Mouse (Mus musculus) embryonic facial prominence, embryonic 13.5 days (tissue): ENCODE results near the gene Prkcb. TPM values are rescaled to one million over a fixed set of nuclear protein-coding genes. Genes with fewer than 3 reads are reported as not detected.

Experiments
- ATAC-seq: fragments of 200-750 bp; cut with Nextera tagmentation; 2 replicates; pipeline ENCODE4 v1.8.0; 2017; ENCODE audit warnings: low read depth; ENCODE audit not compliant: insufficient number of reproducible peaks, insufficient read depth, low FRiP score, low TSS enrichment
- H3K27ac ChIP-seq: fragments of 300-500 bp; sonication (generic); 2 replicates; pipeline ENCODE4 v1.5.1; 2015; ENCODE audit warnings: moderate library complexity, mild to moderate bottlenecking, inconsistent platforms
- H3K27me3 ChIP-seq: fragments of 300-500 bp; sonication (generic); 2 replicates; pipeline ENCODE4 v1.6.1; 2015; ENCODE audit warnings: mild to moderate bottlenecking, inconsistent platforms
- H3K36me3 ChIP-seq: fragments of 300-500 bp; sonication (generic); 2 replicates; pipeline ENCODE4 v1.6.1; 2015; ENCODE audit warnings: mild to moderate bottlenecking, inconsistent platforms
- H3K4me1 ChIP-seq: fragments of 300-500 bp; sonication (generic); 2 replicates; pipeline ENCODE4 v1.6.1; 2015; ENCODE audit warnings: inconsistent platforms
- H3K4me2 ChIP-seq: fragments of 300-500 bp; sonication (generic); 2 replicates; pipeline ENCODE4 v1.6.1; 2015; ENCODE audit warnings: moderate library complexity, mild to moderate bottlenecking, inconsistent platforms
- H3K4me3 ChIP-seq: fragments of 300-500 bp; sonication (generic); 2 replicates; pipeline ENCODE4 v1.5.1; 2015; ENCODE audit warnings: mild to moderate bottlenecking, inconsistent platforms
- H3K9ac ChIP-seq: fragments of 300-500 bp; sonication (generic); 2 replicates; pipeline ENCODE4 v1.6.1; 2015; ENCODE audit warnings: mild to moderate bottlenecking, inconsistent platforms
- H3K9me3 ChIP-seq: fragments of 300-500 bp; sonication (generic); 2 replicates; pipeline ENCODE4 v1.6.1; 2016; ENCODE audit warnings: inconsistent platforms
- WGBS: fragments of 180-500 bp; shearing (Covaris S2); methylation state at CpG from one replicate; pipeline ENCODE4 v1.1.7; 2015; ENCODE audit warnings: mixed read lengths; 5-methylcytosine and 5-hydroxymethylcytosine counted together
- polyA plus RNA-seq: library from polyadenylated mRNA; unstranded; fragments of >200 nt; fragmentation: Nextera tagmentation; extraction: Ambion mirVana; gene quantifications from 2 replicates; pipeline ENCODE4 v1.2.1, GENCODE M21; 2015

Prkcb gene
- polyA plus RNA-seq, 1 experiment from 2014 or later, result 5.9 TPM

DNA sequence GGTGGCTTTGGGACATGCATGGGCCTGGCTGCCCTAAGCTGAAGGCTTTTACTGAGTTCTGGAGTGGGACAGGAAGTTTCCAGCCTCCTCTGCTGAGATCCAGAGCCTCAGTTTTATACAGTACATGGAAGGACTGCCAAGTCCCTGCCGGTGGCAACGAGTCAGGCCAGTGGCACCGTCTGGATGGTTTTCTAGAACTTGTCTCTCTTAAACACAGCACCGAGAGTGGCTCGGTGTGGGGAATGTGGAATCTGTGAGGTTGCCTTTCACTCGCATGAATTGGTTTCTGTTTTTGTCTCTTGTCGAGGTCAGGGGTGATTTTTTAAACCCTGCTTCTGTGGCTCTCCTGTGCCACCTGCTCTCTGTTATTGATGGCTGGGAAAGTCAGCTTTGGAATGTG is 3.6 kb downstream of the Prkcb start:
- ATAC-seq, result no peak

DNA sequence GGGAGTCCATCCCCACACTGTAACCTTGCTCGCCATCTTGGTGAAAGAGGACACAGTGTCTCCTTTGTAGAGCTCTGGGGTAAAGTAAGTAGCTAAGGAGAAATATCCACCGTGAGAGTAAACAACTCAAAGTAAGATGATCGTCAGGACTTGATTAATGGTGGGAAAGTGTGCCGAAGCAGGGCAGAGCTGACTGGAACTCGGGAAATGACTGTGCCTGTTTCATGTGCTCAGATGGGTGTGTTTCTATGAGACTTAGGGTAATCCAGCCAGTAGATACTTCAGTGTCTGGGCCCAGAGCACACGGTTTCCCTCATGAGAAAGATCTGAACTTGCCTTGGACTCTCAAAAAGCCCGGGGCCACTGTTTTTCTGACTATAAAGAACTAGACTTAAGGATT is 5.6 kb downstream of the Prkcb start:
- no peak for ATAC-seq
- H3K27me3 ChIP-seq, result peaks cover 31% of the 10 kb centered on the region
- H3K4me2 ChIP-seq, result no peak overlapping the region
- H3K4me3 ChIP-seq, result no peak overlapping the region
- no peaks in the 10 kb centered on the region for H3K36me3 ChIP-seq
- peaks cover 10% of the 10 kb centered on the region for H3K4me1 ChIP-seq
- H3K9ac ChIP-seq, result no peak overlapping the region
- WGBS, result 77% methylated on average over 7 of the region's 7 CpGs
- H3K9me3 ChIP-seq, result no peaks in the 10 kb centered on the region
- no peak overlapping the region for H3K27ac ChIP-seq

More for the DNA sequence above, 3.6 kb downstream of the Prkcb start:
- Histone ChIP-seq H3K4me3 (no peak overlapping the region), H3K27me3 (peaks cover 51% of the 10 kb centered on the region), H3K36me3 (no peaks in the 10 kb centered on the region), H3K4me2 (no peak overlapping the region), H3K9me3 (no peaks in the 10 kb centered on the region), H3K9ac (no peak overlapping the region), H3K4me1 (peaks cover 17% of the 10 kb centered on the region), H3K27ac (no peak overlapping the region)
- WGBS, result 61% methylated on average over 7 of the region's 7 CpGs

DNA sequence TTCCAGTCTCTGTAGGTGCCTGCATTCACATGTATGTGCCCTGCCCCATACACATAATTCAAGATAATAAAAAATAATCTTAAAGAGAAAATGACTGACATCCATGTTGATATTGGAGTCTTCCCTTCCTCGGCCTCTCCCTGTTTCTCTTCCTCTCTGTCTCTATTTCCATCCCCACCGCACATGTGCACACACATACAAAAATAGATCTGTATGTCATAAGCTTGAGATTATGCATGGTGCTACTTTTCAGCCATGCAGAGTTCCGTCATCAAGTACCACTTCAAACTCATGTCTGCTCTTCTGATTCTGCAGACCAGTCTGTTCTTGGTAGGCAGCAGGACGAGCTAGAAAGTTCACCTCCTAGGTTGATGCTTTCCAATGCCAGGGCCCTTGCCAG is 6.8 kb downstream of the Prkcb start:
- no peak overlapping the region for H3K27ac ChIP-seq
- H3K27me3 ChIP-seq, result peaks cover 19% of the 10 kb centered on the region
- no peak for ATAC-seq
- H3K4me2 ChIP-seq, result no peak overlapping the region
- WGBS, result 74% methylated on average over 4 of the region's 4 CpGs
- no peaks in the 10 kb centered on the region for H3K36me3 ChIP-seq
- no peaks in the 10 kb centered on the region for H3K4me1 ChIP-seq
- H3K9ac ChIP-seq, result no peak overlapping the region
- H3K9me3 ChIP-seq, result no peaks in the 10 kb centered on the region
- H3K4me3 ChIP-seq, result no peak overlapping the region

DNA sequence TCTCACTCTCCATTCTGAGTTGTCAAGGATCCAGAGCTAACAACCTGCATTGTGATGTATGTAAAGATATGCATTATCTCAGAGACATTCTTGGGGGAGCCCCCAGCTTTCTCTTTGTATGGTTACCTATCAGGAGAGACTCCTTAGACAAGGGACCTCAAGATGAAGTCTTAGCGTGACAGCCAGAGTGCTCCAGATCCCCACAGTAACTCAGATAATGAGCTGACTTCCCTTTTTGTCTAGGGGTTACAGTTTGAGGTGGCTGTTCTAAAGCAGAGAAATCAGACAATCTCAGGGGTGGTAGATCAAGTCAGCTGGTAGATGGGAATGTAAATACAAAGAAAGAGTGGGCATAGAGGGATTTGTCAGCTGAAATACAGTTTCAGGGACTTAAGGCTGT is 7.8 kb downstream of the Prkcb start:
- no peak overlapping the region for H3K4me2 ChIP-seq
- no peaks in the 10 kb centered on the region for H3K36me3 ChIP-seq
- no peak overlapping the region for H3K27ac ChIP-seq
- no peaks in the 10 kb centered on the region for H3K9me3 ChIP-seq
- no peaks in the 10 kb centered on the region for H3K4me1 ChIP-seq
- no peak overlapping the region for H3K4me3 ChIP-seq
- H3K9ac ChIP-seq, result no peak overlapping the region
- no peak for ATAC-seq
- peaks cover 9% of the 10 kb centered on the region for H3K27me3 ChIP-seq
- WGBS, result 86% methylated on average over 1 of the region's 1 CpGs

DNA sequence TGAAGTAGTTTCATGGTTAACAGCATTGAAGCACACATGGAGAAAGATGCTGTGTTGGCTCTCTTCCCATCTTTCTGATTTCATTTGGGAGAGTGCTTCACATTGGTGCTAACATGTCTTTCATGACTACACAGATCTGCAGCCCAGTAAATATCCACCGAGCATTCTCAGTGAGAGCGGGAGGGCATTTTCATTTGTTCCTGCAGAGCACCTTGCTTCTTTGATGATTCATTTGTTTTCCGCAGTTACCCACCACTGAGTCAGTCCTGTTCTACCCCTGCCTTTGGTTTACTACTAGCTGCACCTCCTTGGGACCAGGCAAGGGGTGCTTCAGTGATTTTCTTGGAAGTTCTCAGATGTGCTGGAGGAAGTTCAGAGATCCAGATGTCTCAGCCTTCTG is 8.3 kb downstream of the Prkcb start:
- Histone ChIP-seq H3K27ac (no peak overlapping the region), H3K9me3 (no peaks in the 10 kb centered on the region), H3K27me3 (peaks cover 4% of the 10 kb centered on the region), H3K36me3 (no peaks in the 10 kb centered on the region), H3K4me1 (no peaks in the 10 kb centered on the region), H3K9ac (no peak overlapping the region), H3K4me3 (no peak overlapping the region), H3K4me2 (no peak overlapping the region)
- 78% methylated on average over 3 of the region's 3 CpGs for WGBS
- no peak for ATAC-seq

DNA sequence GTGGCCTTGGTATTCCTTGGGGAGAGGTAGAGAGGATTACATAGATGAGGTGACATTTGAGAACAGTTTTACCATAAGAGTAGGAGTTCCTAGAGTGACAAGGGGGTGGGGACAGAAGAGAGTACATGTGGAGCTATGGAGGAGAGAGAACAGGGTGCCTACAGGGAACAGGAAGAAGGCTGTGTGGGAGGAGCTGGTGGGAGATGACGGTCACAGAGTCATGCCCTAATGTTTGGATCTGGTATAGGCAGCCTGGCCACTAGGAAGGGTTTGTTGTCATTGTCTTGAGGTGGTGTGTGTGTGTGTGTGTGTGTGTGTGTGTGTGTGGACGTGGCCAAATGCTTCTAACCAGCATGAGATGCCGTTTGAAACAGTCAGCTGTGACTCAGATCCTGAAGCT is 9.1 kb downstream of the Prkcb start:
- Histone ChIP-seq H3K4me1 (no peaks in the 10 kb centered on the region), H3K27ac (no peak overlapping the region), H3K27me3 (no peaks in the 10 kb centered on the region), H3K36me3 (no peaks in the 10 kb centered on the region), H3K4me3 (no peak overlapping the region), H3K4me2 (no peak overlapping the region), H3K9me3 (no peaks in the 10 kb centered on the region), H3K9ac (no peak overlapping the region)
- no peak for ATAC-seq
- 65% methylated on average over 3 of the region's 3 CpGs for WGBS

DNA sequence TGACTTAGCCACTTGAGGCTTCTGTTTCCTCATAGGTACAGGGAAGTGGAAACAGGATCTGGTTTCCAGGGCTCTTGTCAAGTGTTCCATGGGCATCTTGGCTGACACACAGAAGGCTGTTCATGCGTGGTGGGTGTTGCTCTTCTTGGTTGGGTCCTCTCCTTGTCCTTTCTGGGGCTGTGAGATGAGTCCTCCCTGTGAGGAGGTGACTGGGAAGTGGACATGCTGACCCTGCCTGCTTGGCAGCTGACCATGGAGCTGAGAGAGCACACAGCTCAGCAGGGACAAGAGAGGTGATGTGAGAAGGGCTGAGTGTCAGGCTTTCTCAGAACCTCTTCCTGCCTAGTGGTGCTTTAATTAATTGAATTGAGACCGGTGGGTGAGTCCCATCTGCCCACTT is 10.2 kb downstream of the Prkcb start:
- H3K36me3 ChIP-seq, result no peaks in the 10 kb centered on the region
- no peaks in the 10 kb centered on the region for H3K9me3 ChIP-seq
- H3K4me2 ChIP-seq, result no peak overlapping the region
- H3K27me3 ChIP-seq, result no peaks in the 10 kb centered on the region
- no peak overlapping the region for H3K27ac ChIP-seq
- H3K9ac ChIP-seq, result no peak overlapping the region
- 77% methylated on average over 2 of the region's 2 CpGs for WGBS
- H3K4me3 ChIP-seq, result no peak overlapping the region
- no peaks in the 10 kb centered on the region for H3K4me1 ChIP-seq
- ATAC-seq, result no peak

DNA sequence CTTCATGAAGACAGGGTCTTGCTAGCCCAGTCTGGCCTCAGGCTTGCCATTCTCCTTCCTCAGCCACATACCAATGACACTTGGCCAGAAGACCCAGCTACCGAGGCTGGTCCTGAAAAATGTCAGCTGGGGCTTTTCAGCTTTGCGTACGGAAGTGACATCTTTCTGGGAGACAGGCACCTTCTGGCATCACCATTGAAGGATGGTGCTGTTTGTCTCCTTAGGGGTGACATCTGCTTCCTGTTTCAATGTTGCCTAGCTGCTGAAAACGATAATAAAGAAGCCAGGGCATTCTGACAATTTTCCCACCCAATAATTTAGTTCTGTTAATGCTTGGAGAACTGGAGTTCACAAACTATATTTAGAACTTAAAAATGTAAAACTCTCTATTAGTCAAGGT is 12.0 kb downstream of the Prkcb start:
- Histone ChIP-seq H3K9me3 (no peaks in the 10 kb centered on the region), H3K4me1 (no peaks in the 10 kb centered on the region), H3K4me3 (no peak overlapping the region), H3K27ac (no peak overlapping the region), H3K27me3 (no peaks in the 10 kb centered on the region), H3K4me2 (no peak overlapping the region), H3K36me3 (no peaks in the 10 kb centered on the region), H3K9ac (no peak overlapping the region)
- ATAC-seq, result no peak
- WGBS, result 81% methylated on average over 4 of the region's 4 CpGs

DNA sequence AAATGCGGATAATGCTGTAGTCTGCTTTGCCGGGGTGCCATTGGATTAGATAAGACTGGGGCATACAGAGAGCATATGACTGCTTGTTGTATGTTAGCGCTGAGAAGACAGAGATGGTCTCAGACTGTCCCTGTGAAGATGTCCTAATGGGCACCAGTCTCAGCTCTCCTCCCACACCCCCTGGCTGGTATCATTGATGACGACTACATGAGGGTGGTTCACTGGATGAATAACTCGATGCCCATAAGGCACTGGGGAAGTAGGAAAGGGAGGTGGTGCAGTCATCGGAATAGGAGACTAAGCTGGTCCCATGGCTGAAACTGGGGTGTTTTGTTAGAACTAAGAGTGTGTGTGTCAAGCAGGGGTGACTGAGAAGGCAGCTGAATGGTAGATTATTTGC is 14.0 kb downstream of the Prkcb start:
- Histone ChIP-seq H3K4me3 (no peak overlapping the region), H3K4me2 (no peak overlapping the region), H3K27ac (no peak overlapping the region), H3K4me1 (no peaks in the 10 kb centered on the region), H3K27me3 (no peaks in the 10 kb centered on the region), H3K9ac (no peak overlapping the region), H3K9me3 (no peaks in the 10 kb centered on the region), H3K36me3 (no peaks in the 10 kb centered on the region)
- no peak for ATAC-seq
- 90% methylated on average over 6 of the region's 6 CpGs for WGBS

DNA sequence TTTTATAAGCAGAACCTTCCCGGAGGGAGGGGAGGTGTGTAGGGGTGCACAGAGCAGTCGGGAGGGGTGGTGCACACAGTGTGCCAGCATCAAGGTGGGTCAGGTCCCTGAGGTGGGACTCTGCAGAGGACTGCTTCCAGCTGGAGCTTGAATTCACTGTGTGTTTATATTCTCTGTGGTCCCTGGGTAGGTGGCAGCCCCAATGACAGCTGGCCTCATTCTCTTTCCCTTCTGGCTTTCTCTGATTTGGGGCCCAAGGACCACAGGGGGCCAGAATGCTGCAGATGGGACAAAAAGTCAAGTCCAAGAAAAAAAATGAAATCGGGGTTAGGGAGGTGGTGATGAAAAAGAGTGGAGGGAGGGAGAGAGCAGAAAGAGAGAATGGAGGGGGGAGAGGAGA is 15.4 kb downstream of the Prkcb start:
- H3K4me3 ChIP-seq, result no peak overlapping the region
- ATAC-seq, result no peak

DNA sequence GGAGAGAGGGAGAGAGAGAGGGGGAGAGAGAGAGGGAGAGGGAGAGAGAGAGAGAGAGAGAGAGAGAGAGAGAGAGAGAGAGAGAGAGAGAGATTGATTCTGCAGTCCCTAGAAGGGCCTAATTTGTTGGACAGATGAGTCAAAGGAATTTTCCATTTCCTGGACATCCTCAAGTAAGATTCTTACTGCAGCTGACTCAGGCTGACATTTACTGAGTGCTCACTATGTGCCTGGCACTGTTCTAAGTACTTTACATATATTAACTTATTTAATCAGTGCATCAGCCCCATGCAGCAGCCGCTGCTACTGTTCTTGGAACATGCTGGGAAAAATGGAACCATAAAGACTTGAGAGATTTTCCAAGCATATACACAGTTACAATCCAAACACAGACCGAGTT is 16.0 kb downstream of the Prkcb start:
- Histone ChIP-seq H3K36me3 (no peaks in the 10 kb centered on the region), H3K4me3 (no peak overlapping the region), H3K4me1 (no peaks in the 10 kb centered on the region), H3K9me3 (no peaks in the 10 kb centered on the region), H3K27me3 (no peaks in the 10 kb centered on the region; the same call in 1 of the 2 replicates), H3K27ac (no peak overlapping the region), H3K4me2 (no peak overlapping the region), H3K9ac (no peak overlapping the region)
- ATAC-seq, result no peak
- WGBS, result 78% methylated on average over 2 of the region's 2 CpGs

More for the DNA sequence above, 15.4 kb downstream of the Prkcb start:
- 65% methylated on average over 3 of the region's 3 CpGs for WGBS
- H3K9ac ChIP-seq, result no peak overlapping the region
- no peaks in the 10 kb centered on the region; the same call in 1 of the 2 replicates for H3K27me3 ChIP-seq
- no peak overlapping the region for H3K27ac ChIP-seq
- no peaks in the 10 kb centered on the region for H3K9me3 ChIP-seq
- no peaks in the 10 kb centered on the region for H3K4me1 ChIP-seq
- H3K4me2 ChIP-seq, result no peak overlapping the region
- H3K36me3 ChIP-seq, result no peaks in the 10 kb centered on the region

DNA sequence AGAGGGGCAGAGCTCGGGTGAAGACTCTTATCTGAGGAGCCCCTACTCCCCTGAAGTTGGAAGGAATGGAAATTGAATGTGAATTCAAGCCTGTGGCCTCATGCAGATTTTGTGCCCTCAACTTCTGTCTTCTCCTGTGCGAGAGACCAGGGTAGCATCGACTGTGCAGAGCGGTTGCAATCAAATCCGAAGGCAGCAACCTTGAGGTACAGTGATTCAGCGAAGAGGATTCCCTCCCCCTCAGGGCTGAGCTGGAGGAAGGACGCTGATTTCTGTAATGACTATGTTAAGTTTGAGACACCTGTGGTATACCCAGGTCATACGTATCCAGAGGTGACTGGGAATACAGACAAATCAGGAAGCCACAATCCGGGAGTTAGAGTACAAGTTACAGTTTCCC is 18.7 kb downstream of the Prkcb start:
- Histone ChIP-seq H3K27ac (no peak overlapping the region), H3K4me1 (0 out of 2 replicates have a peak, but pooled peaks cover 5% of the 10 kb centered on the region), H3K27me3 (no peaks in the 10 kb centered on the region; the same call in 1 of the 2 replicates), H3K4me2 (no peak overlapping the region), H3K4me3 (no peak overlapping the region), H3K9me3 (no peaks in the 10 kb centered on the region), H3K9ac (no peak overlapping the region), H3K36me3 (no peaks in the 10 kb centered on the region)
- 86% methylated on average over 9 of the region's 9 CpGs for WGBS
- no peak for ATAC-seq

DNA sequence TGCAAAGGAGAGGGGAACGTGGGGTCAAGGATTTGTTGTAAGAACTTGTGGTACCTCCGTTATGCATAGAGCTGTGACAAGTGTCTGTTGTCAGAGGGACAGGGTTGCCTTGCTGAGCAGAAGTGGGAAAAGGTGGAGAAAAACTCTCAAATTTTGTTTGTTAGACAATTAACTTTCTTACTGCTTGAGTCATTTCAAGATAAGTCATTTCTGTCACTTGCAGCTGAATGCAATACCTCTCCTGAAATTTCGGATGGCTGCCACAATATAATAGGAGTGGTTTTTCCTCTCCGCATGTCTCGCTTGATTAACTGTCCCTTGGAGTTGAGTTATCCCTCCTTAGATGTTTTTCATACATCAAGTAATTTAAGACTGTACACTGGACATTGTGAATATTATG is 20.1 kb downstream of the Prkcb start:
- Histone ChIP-seq H3K9me3 (no peaks in the 10 kb centered on the region), H3K9ac (no peak overlapping the region), H3K4me1 (0 out of 2 replicates have a peak, but pooled peaks cover 11% of the 10 kb centered on the region), H3K4me3 (no peak overlapping the region), H3K4me2 (no peak overlapping the region), H3K36me3 (no peaks in the 10 kb centered on the region), H3K27ac (no peak overlapping the region), H3K27me3 (no peaks in the 10 kb centered on the region; the same call in 1 of the 2 replicates)
- 89% methylated on average over 5 of the region's 5 CpGs for WGBS
- no peak for ATAC-seq
